Mouse (Mus musculus): Measurements from ENCODE around the gene Tmem44.

Gene Tmem44

GRCm38 (mm10) chr16:30515418-30515817, 35.2 kb downstream of the Tmem44 start:
- peak; percentile 73 for DNase-seq

- peak; percentile 95 for DNase-seq
Measured at GRCm38 (mm10) chr16:30513050-30514024, 37.3 kb downstream of the Tmem44 start.

GRCm38 (mm10) chr16:30512375-30513049, 38.1 kb downstream of the Tmem44 start:
- DNase-seq, result peak; percentile 94

GRCm38 (mm10) chr16:30511563-30512340, 38.9 kb downstream of the Tmem44 start:
- DNase-seq, result no peak

GRCm38 (mm10) chr16:30510504-30511451, 39.9 kb downstream of the Tmem44 start:
- peak; percentile 99 for DNase-seq

GRCm38 (mm10) chr16:30510091-30510490, 40.6 kb downstream of the Tmem44 start:
- no peak for DNase-seq

- DNase-seq, result peak; percentile 86
Measured at GRCm38 (mm10) chr16:30509340-30509739, 41.3 kb downstream of the Tmem44 start.

GRCm38 (mm10) chr16:30508738-30509137, 41.9 kb downstream of the Tmem44 start:
- DNase-seq, result peak; percentile 82

- peak; percentile 91 for DNase-seq
Measured at GRCm38 (mm10) chr16:30507120-30507519, 43.5 kb downstream of the Tmem44 start.

- no peak for DNase-seq
Measured at GRCm38 (mm10) chr16:30505311-30506031, 45.2 kb downstream of the Tmem44 start.

- DNase-seq, result peak; percentile 94
Measured at GRCm38 (mm10) chr16:30504856-30505255, 45.8 kb downstream of the Tmem44 start.

- DNase-seq, result peak; percentile 93
Measured at GRCm38 (mm10) chr16:30503958-30504357, 46.7 kb downstream of the Tmem44 start.

- DNase-seq, result peak; percentile 98
Measured at GRCm38 (mm10) chr16:30502221-30502891, 48.3 kb downstream of the Tmem44 start.

- DNase-seq, result peak; percentile 94
Measured at GRCm38 (mm10) chr16:30501621-30502020, 49.0 kb downstream of the Tmem44 start.

GRCm38 (mm10) chr16:30500223-30500622, 50.4 kb downstream of the Tmem44 start:
- no peak for DNase-seq

GRCm38 (mm10) chr16:30499126-30499857, 51.4 kb downstream of the Tmem44 start:
- DNase-seq, result peak; percentile 94

- no peak for DNase-seq
Measured at GRCm38 (mm10) chr16:30497307-30497706, 53.3 kb downstream of the Tmem44 start.

- no peak for DNase-seq
Measured at GRCm38 (mm10) chr16:30494883-30495282, 55.8 kb downstream of the Tmem44 start.

GRCm38 (mm10) chr16:30491742-30492141, 58.9 kb downstream of the Tmem44 start:
- DNase-seq, result no peak

GRCm38 (mm10) chr16:30490791-30491190, 59.9 kb downstream of the Tmem44 start:
- DNase-seq, result no peak

Data from heart, adult 11 months (tissue).